Mouse (Mus musculus): ENCODE data around the gene Misp.

- TF ChIP-seq CTCF (IDR thresholded peaks at IDR 0.05; ENCODE audit: low read depth, low read length) (no peak), POLR2A (IDR thresholded peaks at IDR 0.05; ENCODE audit: insufficient read depth, low read length) (no peak), EP300 (IDR thresholded peaks at IDR 0.05; ENCODE audit: insufficient read depth, low read depth, low read length) (no peak)
Measured at GRCm38 (mm10) chr10:79832786-79833181, 12.0 kb downstream of the Misp start.
